Mouse (Mus musculus) cerebellum, postnatal 36 days (tissue): Measurements from ENCODE around the gene Efcab3.

Experiments used
- DNase-seq, 2 experiments: peaks; one replicate each; pipeline ENCODE4 v3.0.0; 2021 to 2022; ENCODE audit warnings: mixed read lengths in 2 of 2

Gene Efcab3

GRCm38 (mm10) chr11:105149353-105149752, 86.0 kb downstream of the Efcab3 start:
- DNase-seq = no peak

- DNase-seq = no peak
Measured at GRCm38 (mm10) chr11:105149766-105150165, 86.4 kb downstream of the Efcab3 start.

GRCm38 (mm10) chr11:105150691-105151090, 87.3 kb downstream of the Efcab3 start:
- no peak for DNase-seq

- DNase-seq = no peak
Measured at GRCm38 (mm10) chr11:105151226-105152016, 88.0 kb downstream of the Efcab3 start.

GRCm38 (mm10) chr11:105152017-105152300, 88.6 kb downstream of the Efcab3 start:
- DNase-seq = no peak

- DNase-seq = no peak
Measured at GRCm38 (mm10) chr11:105152357-105152899, 89.0 kb downstream of the Efcab3 start.

GRCm38 (mm10) chr11:105153068-105153833, 89.9 kb downstream of the Efcab3 start:
- no peak for DNase-seq

GRCm38 (mm10) chr11:105155915-105156314, 92.5 kb downstream of the Efcab3 start:
- DNase-seq = no peak

- no peak for DNase-seq
Measured at GRCm38 (mm10) chr11:105156748-105157267, 93.4 kb downstream of the Efcab3 start.

- no peak for DNase-seq
Measured at GRCm38 (mm10) chr11:105158047-105158446, 94.7 kb downstream of the Efcab3 start.

GRCm38 (mm10) chr11:105159673-105160360, 96.4 kb downstream of the Efcab3 start:
- DNase-seq = no peak

GRCm38 (mm10) chr11:105161411-105161810, 98.0 kb downstream of the Efcab3 start:
- no peak for DNase-seq

GRCm38 (mm10) chr11:105164516-105165510, 101.4 kb downstream of the Efcab3 start:
- no peak for DNase-seq

GRCm38 (mm10) chr11:105166780-105167179, 103.4 kb downstream of the Efcab3 start:
- no peak for DNase-seq
